Mouse (Mus musculus): ENCODE data around the gene Ccnt2. TPM values are rescaled to one million over a fixed set of nuclear protein-coding genes. Genes with fewer than 3 reads are reported as not detected.

Gene Ccnt2
- total and polyA plus RNA-seq, 2 experiments, result 9.4 to 28.8 TPM

DNA sequence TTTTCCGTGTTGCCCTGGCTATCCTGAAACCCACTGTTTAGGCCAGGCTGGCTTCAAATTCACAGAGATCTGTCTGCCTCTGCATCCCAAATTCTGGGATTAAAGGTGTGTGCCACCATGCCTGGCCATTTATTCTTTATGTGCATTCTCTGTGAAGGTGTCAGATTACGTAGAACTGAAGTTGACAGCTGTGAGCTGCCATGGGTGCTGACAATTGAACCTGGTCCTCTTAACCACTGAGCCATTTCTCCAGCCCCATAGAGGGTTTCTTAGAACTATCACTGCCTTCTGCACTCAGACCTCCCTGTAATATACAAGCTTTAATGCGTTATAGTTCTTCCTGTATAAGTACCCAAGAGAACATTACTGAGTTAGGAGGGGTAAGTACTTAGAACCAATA is 4.6 kb downstream of the Ccnt2 start:
- Histone ChIP-seq H3K9ac (ENCODE audit: low read depth, low read length) (no peak overlapping the region), H3K4me1 (ENCODE audit: control insufficient read depth, insufficient read depth, low read length) (peaks cover 22% of the 10 kb centered on the region), H3K4me3 (ENCODE audit: insufficient read depth, low read depth, low read length) (no peak overlapping the region), H3K79me2 (ENCODE audit: control insufficient read depth, insufficient read depth, low read length) (peaks cover 44% of the 10 kb centered on the region), H3K36me3 (ENCODE audit: control insufficient read depth, insufficient read depth, low read length) (peaks cover 4% of the 10 kb centered on the region; the same call in 1 of the 2 replicates), H3K27ac (replicated peaks; ENCODE audit: insufficient read depth, low read depth, low read length) (no peak overlapping the region), H3K27me3 (ENCODE audit: control insufficient read depth, insufficient read depth, low read length) (no peaks in the 10 kb centered on the region)
- TF ChIP-seq POLR2A (IDR thresholded peaks at IDR 0.05; ENCODE audit: extremely low read depth, insufficient read depth, low read length), result no peak
- TF ChIP-seq CTCF (IDR thresholded peaks at IDR 0.05; ENCODE audit: low read depth, low read length), result no peak
- no peak for DNase-seq (ENCODE audit: extremely low read depth, low read depth, low spot score)
- 93% methylated on average over 3 of the region's 3 CpGs for WGBS

- Histone ChIP-seq H3K27ac (replicated peaks; ENCODE audit: insufficient read depth, low read depth, low read length) (no peak overlapping the region), H3K9ac (ENCODE audit: low read depth, low read length) (no peak overlapping the region), H3K79me2 (ENCODE audit: control insufficient read depth, insufficient read depth, low read length) (peaks cover 54% of the 10 kb centered on the region), H3K36me3 (ENCODE audit: control insufficient read depth, insufficient read depth, low read length) (peaks cover 4% of the 10 kb centered on the region; the same call in 1 of the 2 replicates), H3K27me3 (ENCODE audit: control insufficient read depth, insufficient read depth, low read length) (no peaks in the 10 kb centered on the region), H3K4me1 (ENCODE audit: control insufficient read depth, insufficient read depth, low read length) (peaks cover 24% of the 10 kb centered on the region), H3K4me3 (ENCODE audit: insufficient read depth, low read depth, low read length) (no peak overlapping the region)
- WGBS, result 22% methylated on average over 3 of the region's 3 CpGs
- no peak for DNase-seq (ENCODE audit: extremely low read depth, low read depth, low spot score)
- no peak for TF ChIP-seq POLR2A (IDR thresholded peaks at IDR 0.05; ENCODE audit: extremely low read depth, insufficient read depth, low read length)
- no peak for TF ChIP-seq CTCF (IDR thresholded peaks at IDR 0.05; ENCODE audit: low read depth, low read length)
Measured at GRCm38 (mm10) chr1:127780142-127780541, 6.2 kb downstream of the Ccnt2 start.

DNA sequence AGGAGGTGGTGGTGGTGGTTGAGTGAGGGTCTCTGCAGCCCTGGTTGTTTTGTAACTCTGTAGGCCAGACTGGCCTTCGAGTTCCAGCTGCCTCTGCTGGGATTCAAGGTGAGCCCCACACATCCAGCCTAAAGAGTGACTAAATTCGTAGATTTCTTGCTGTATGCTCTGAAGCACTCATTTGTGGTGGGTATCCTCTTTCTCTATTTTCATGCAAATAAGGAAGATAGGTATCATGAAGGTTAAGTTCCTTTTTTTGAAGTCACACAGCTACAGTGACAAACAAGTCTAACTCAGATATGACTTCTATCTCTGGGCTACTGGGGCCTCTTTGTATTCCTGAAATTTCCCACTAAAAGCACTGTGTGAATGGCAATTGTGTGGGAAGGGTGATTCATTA is 6.9 kb downstream of the Ccnt2 start:
- no peak for DNase-seq (ENCODE audit: extremely low read depth, low read depth, low spot score)
- TF ChIP-seq CTCF (IDR thresholded peaks at IDR 0.05; ENCODE audit: low read depth, low read length) (no peak), POLR2A (IDR thresholded peaks at IDR 0.05; ENCODE audit: extremely low read depth, insufficient read depth, low read length) (no peak)
- Histone ChIP-seq H3K27ac (replicated peaks; ENCODE audit: insufficient read depth, low read depth, low read length) (no peak overlapping the region), H3K79me2 (ENCODE audit: control insufficient read depth, insufficient read depth, low read length) (peaks cover 55% of the 10 kb centered on the region), H3K9ac (ENCODE audit: low read depth, low read length) (no peak overlapping the region), H3K27me3 (ENCODE audit: control insufficient read depth, insufficient read depth, low read length) (no peaks in the 10 kb centered on the region), H3K4me1 (ENCODE audit: control insufficient read depth, insufficient read depth, low read length) (peaks cover 24% of the 10 kb centered on the region), H3K36me3 (ENCODE audit: control insufficient read depth, insufficient read depth, low read length) (peaks cover 4% of the 10 kb centered on the region; the same call in 1 of the 2 replicates), H3K4me3 (ENCODE audit: insufficient read depth, low read depth, low read length) (no peak overlapping the region)
- WGBS, result 64% methylated on average over 2 of the region's 2 CpGs

GRCm38 (mm10) chr1:127783862-127784261 is 9.9 kb downstream of the Ccnt2 start:
- no peak overlapping the region for H3K9ac ChIP-seq (ENCODE audit: low read depth, low read length)
- no peak overlapping the region for H3K4me3 ChIP-seq (ENCODE audit: insufficient read depth, low read depth, low read length)
- peaks cover 49% of the 10 kb centered on the region for H3K79me2 ChIP-seq (ENCODE audit: control insufficient read depth, insufficient read depth, low read length)
- H3K4me1 ChIP-seq (ENCODE audit: control insufficient read depth, insufficient read depth, low read length), result peaks cover 29% of the 10 kb centered on the region
- H3K27ac ChIP-seq (replicated peaks; ENCODE audit: insufficient read depth, low read depth, low read length), result no peak overlapping the region
- H3K27me3 ChIP-seq (ENCODE audit: control insufficient read depth, insufficient read depth, low read length), result no peaks in the 10 kb centered on the region
- peaks cover 2% of the 10 kb centered on the region for H3K36me3 ChIP-seq (ENCODE audit: control insufficient read depth, insufficient read depth, low read length)
- TF ChIP-seq POLR2A (IDR thresholded peaks at IDR 0.05; ENCODE audit: extremely low read depth, insufficient read depth, low read length), result no peak
- no peak for TF ChIP-seq CTCF (IDR thresholded peaks at IDR 0.05; ENCODE audit: low read depth, low read length)
- DNase-seq (ENCODE audit: extremely low read depth, low read depth, low spot score), result no peak

DNA sequence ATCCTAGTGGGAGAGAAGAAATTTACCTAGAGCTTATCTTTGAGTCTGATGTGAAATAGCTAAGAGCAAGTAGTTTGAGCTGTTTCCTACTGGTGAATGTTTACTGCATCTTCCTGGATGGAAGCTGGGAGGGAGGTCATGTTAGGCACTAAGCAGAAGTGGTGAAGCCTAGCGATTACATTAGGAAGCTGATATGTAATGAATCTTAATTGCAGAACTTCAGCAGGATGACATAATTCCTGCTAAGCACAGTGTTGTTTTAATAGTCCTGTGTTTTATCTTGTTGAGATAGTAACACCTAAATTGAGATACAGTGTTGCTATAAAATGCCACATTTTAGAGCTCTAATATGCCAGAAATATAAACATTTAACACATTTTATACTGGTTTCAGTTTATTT is 11.9 kb downstream of the Ccnt2 start:
- H3K4me3 ChIP-seq (ENCODE audit: insufficient read depth, low read depth, low read length), result no peak overlapping the region
- no peaks in the 10 kb centered on the region for H3K27me3 ChIP-seq (ENCODE audit: control insufficient read depth, insufficient read depth, low read length)
- peaks cover 47% of the 10 kb centered on the region for H3K79me2 ChIP-seq (ENCODE audit: control insufficient read depth, insufficient read depth, low read length)
- 49% methylated on average over 1 of the region's 1 CpGs for WGBS
- H3K4me1 ChIP-seq (ENCODE audit: control insufficient read depth, insufficient read depth, low read length), result peaks cover 26% of the 10 kb centered on the region
- no peak overlapping the region for H3K27ac ChIP-seq (replicated peaks; ENCODE audit: insufficient read depth, low read depth, low read length)
- TF ChIP-seq CTCF (IDR thresholded peaks at IDR 0.05; ENCODE audit: low read depth, low read length) (no peak), POLR2A (IDR thresholded peaks at IDR 0.05; ENCODE audit: extremely low read depth, insufficient read depth, low read length) (no peak)
- DNase-seq (ENCODE audit: extremely low read depth, low read depth, low spot score), result no peak
- no peaks in the 10 kb centered on the region; the same call in 1 of the 2 replicates for H3K36me3 ChIP-seq (ENCODE audit: control insufficient read depth, insufficient read depth, low read length)
- H3K9ac ChIP-seq (ENCODE audit: low read depth, low read length), result no peak overlapping the region

DNA sequence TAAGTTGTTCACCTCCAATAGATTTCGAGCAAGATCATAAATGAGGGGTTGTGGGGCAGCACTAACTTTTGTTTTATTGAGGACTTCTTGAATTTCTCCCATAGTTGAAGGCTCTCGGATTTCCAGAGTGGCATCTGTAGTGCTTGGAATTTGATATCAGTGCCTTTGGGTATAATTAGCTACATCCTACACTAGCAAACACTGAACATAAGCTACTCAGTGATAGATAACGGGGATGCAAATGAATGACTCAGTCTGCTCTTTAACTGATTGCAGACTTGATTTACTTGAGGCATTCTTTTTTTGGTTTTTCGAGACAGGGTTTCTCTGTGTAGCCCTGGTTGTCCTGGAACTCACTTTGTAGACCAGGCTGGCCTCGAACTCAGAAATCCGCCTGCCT is 15.0 kb downstream of the Ccnt2 start:
- Histone ChIP-seq H3K9ac (ENCODE audit: low read depth, low read length) (no peak overlapping the region), H3K4me3 (ENCODE audit: insufficient read depth, low read depth, low read length) (no peak overlapping the region), H3K79me2 (ENCODE audit: control insufficient read depth, insufficient read depth, low read length) (peaks cover 25% of the 10 kb centered on the region; the same call in 1 of the 2 replicates), H3K4me1 (ENCODE audit: control insufficient read depth, insufficient read depth, low read length) (peaks cover 20% of the 10 kb centered on the region), H3K27me3 (ENCODE audit: control insufficient read depth, insufficient read depth, low read length) (no peaks in the 10 kb centered on the region), H3K36me3 (ENCODE audit: control insufficient read depth, insufficient read depth, low read length) (peaks cover 14% of the 10 kb centered on the region), H3K27ac (replicated peaks; ENCODE audit: insufficient read depth, low read depth, low read length) (no peak overlapping the region)
- no peak for DNase-seq (ENCODE audit: extremely low read depth, low read depth, low spot score)
- 88% methylated on average over 6 of the region's 6 CpGs for WGBS
- no peak for TF ChIP-seq POLR2A (IDR thresholded peaks at IDR 0.05; ENCODE audit: extremely low read depth, insufficient read depth, low read length)
- TF ChIP-seq CTCF (IDR thresholded peaks at IDR 0.05; ENCODE audit: low read depth, low read length), result no peak

All from liver, adult 2 months (tissue).